Mouse (Mus musculus) heart, embryonic 15.5 days (tissue): ENCODE data around the gene Bckdha. TPM values are rescaled to one million over a fixed set of nuclear protein-coding genes. Genes with fewer than 3 reads are reported as not detected.

ENCODE experiments used
- ATAC-seq: fragments of 200-750 bp; cut with Nextera tagmentation; replicated peaks from 2 replicates; pipeline ENCODE4 v1.8.0; 2017; ENCODE audit warnings: low read depth, moderate TSS enrichment; ENCODE audit not compliant: insufficient number of reproducible peaks, insufficient read depth, low FRiP score
- H3K27ac ChIP-seq: fragments of 300-500 bp; sonication (generic); 2 replicates; pipeline ENCODE4 v1.5.1; 2015; ENCODE audit warnings: mild to moderate bottlenecking, inconsistent platforms
- H3K27me3 ChIP-seq: fragments of 300-500 bp; sonication (generic); 2 replicates; pipeline ENCODE4 v1.6.1; 2015; ENCODE audit warnings: inconsistent platforms
- H3K36me3 ChIP-seq: fragments of 300-500 bp; sonication (generic); 2 replicates; pipeline ENCODE4 v1.6.1; 2015; ENCODE audit warnings: mild to moderate bottlenecking, inconsistent platforms
- H3K4me1 ChIP-seq: fragments of 300-500 bp; sonication (generic); replicated peaks from 2 replicates; pipeline ENCODE4 v1.6.1; 2015; ENCODE audit warnings: inconsistent platforms
- H3K4me2 ChIP-seq: fragments of 300-500 bp; sonication (generic); 2 replicates; pipeline ENCODE4 v1.6.1; 2015; ENCODE audit warnings: inconsistent platforms, mild to moderate bottlenecking, moderate library complexity
- H3K4me3 ChIP-seq: fragments of 300-500 bp; sonication (generic); 2 replicates; pipeline ENCODE4 v1.5.1; 2015; ENCODE audit warnings: mild to moderate bottlenecking, inconsistent platforms
- H3K9ac ChIP-seq: fragments of 300-500 bp; sonication (generic); 2 replicates; pipeline ENCODE4 v1.6.1; 2015; ENCODE audit warnings: mild to moderate bottlenecking, inconsistent platforms
- H3K9me3 ChIP-seq: fragments of 300-500 bp; sonication (generic); replicated peaks from 2 replicates; pipeline ENCODE4 v1.6.1; 2016; ENCODE audit warnings: inconsistent platforms
- WGBS: fragments of 180-500 bp; shearing (Covaris S2); methylation state at CpG from one replicate; pipeline ENCODE4 v1.1.7; 2015; ENCODE audit warnings: mixed read lengths; 5-methylcytosine and 5-hydroxymethylcytosine counted together
- polyA plus RNA-seq: library from polyadenylated mRNA; unstranded; fragments of >200 nt; fragmentation: Nextera tagmentation; extraction: Ambion mirVana; gene quantifications from 2 replicates; pipeline ENCODE4 v1.2.1, GENCODE M21; 2015

Gene Bckdha
- 58.5 and 68.9 TPM in 2 replicates for polyA plus RNA-seq

DNA sequence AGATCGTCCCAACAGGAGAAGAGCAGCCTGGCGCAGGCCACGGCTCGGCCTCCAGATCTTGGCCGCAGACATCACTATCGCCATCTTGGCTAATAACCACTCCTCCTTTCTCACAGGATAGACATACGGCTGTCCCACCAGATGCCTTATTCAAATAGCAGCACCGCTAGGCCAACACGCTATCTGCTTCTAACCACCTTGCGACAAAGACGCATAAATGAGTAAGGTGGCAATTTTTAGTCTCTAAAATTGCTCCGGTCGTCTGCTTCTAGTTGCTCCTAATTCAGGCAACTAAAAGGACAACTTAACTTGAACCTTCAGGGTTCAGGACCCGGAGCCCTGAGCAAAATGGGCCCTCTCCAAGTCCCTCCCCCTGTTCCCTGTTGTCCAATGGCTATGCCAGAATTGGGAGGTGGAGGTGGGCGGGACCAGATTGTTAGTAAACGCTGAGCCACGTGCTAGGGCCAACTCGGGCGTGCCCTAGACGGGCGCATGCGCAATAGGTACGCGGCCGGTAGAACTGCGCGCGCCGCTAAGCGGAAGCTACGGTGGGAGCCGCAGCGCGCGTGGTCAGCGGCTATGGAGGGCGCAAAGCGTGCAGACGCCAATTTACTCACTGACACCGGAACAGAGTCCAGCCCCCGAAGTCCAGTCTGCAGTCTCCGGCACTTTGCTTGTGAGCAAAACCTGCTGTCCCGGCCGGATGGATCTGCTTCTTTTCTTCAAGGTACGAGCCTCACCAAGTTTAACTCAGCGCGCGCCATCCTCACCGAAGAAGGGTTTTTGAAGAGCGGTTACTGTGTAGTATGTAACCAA is at the start of gene Bckdha, which contains the start of gene Exosc5:
TSS of gene Bckdha (minus strand) at position 325 of the 816 bp plus-strand sequence.
TSS of gene Exosc5 (plus strand) at position 508 of the 816 bp plus-strand sequence.
- WGBS, result under 1% methylated on average over 50 of the region's 50 CpGs

DNA sequence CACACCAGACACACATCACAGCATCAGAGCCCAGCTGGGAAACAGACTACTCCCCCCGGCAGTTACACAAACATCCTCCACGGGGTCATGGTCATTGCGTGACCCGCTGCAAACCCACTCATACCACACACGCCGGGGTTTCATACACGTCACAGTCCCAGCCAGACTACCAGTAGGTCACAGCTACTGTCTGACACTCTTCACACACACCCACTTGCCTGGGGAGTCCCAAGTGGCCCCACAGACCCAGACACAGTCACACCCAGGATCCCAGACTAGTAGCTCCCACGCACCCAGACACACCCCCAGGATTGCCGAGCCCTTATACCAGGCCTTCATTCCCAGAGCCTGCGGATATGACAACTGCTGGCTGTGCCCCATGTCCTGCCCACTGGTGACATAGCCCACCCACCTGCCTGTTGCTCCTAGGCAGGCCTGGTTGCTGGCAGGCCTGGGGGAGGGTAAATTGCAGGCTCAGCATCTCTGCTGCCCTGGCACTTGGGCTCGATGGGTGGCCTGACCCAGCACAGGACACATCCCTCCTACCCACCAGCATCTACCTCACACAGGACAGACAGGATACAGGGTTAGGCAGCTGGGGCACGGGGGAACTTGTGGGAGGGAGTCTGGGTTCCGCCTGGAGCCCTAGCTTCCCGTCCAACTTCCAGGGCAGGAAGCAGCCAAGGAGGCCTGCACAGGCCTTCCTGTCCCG is 49.0 kb upstream of the Bckdha start:
- 42% methylated on average over 15 of the region's 15 CpGs for WGBS
- Histone ChIP-seq H3K9me3 (no peaks in the 10 kb centered on the region), H3K27me3 (no peaks in the 10 kb centered on the region), H3K4me3 (no peak overlapping the region), H3K9ac (no peak overlapping the region; the same call in 1 of the 2 replicates), H3K27ac (peak overlapping the region; percentile 81), H3K36me3 (peaks cover 4% of the 10 kb centered on the region; the same call in 1 of the 2 replicates), H3K4me2 (peak overlapping the region; percentile 18), H3K4me1 (peaks cover 78% of the 10 kb centered on the region)
- peak; percentile 47 for ATAC-seq

More for the DNA sequence above, at the start of gene Bckdha, which contains the start of gene Exosc5:
- Histone ChIP-seq H3K9me3 (no peaks in the 10 kb centered on the region), H3K4me3 (peak within 1 kb of the TSS; percentile 84), H3K9ac (peak within 1 kb of the TSS; percentile 77), H3K36me3 (no peaks in the 10 kb centered on the region), H3K4me1 (peaks cover 23% of the 10 kb centered on the region), H3K27ac (peak within 1 kb of the TSS; percentile 81), H3K27me3 (no peaks in the 10 kb centered on the region), H3K4me2 (peak within 1 kb of the TSS; percentile 74)
- peak; percentile 99 for ATAC-seq

DNA sequence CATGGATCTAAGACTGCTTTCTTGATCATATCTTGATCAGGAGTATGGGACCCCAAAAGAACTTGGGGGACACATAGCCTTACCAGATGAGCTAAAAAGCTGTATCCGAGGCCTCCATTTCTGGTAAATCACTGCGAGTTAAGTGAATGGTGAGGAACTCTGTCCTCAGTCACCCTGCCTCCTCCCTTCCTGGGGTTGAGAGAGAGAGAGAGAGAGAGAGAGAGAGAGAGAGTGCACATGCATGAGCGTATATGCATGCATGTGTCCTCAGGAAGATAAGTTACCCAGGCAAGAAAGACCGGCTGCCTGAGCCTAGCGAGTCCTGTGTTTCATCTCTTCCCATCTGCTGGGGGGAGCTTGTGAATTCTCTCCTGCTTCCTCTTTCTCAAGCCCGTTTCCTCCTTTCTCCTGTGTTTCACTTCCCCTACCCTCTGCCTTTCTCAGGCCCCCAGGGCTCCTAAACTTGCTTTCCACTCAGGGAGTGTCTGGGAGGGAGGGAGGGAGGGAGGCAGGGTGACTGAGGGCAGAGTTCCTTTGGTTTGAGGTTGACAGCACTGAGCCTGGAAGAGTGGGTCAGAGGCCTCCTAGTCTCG is 47.9 kb upstream of the Bckdha start:
- 48% methylated on average over 7 of the region's 7 CpGs for WGBS
- Histone ChIP-seq H3K9ac (no peak overlapping the region), H3K9me3 (no peaks in the 10 kb centered on the region), H3K27ac (peak overlapping the region; percentile 81), H3K4me3 (no peak overlapping the region), H3K4me1 (peaks cover 68% of the 10 kb centered on the region), H3K27me3 (no peaks in the 10 kb centered on the region), H3K4me2 (no peak overlapping the region), H3K36me3 (0 out of 2 replicates have a peak, but pooled peaks cover 6% of the 10 kb centered on the region)
- no peak for ATAC-seq

DNA sequence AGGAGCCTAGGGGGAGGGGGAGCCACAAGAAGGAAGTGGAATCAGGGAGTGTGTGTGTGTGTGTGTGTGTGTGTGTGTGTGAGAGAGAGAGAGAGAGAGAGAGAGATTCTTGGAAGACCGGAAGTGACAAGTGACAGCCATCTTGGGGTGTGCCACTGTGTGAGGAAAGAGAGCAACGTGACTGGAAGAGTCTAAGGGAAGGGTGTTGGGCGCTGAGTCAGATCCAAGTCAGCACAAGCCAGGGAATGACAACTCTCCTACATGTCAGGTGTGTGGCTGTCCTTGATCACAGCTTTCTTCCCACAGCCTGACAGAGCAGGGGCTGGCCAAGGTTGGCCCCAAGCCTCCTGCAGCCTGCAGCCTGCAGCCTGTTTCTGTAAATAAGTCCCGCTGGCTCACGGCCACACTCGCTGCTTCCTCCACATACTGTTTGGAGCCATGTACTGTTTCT is 47.0 kb upstream of the Bckdha start:
- Histone ChIP-seq H3K9ac (no peak overlapping the region), H3K27me3 (no peaks in the 10 kb centered on the region), H3K27ac (peak overlapping the region; percentile 81), H3K9me3 (no peaks in the 10 kb centered on the region), H3K36me3 (peaks cover 9% of the 10 kb centered on the region; the same call in 1 of the 2 replicates), H3K4me3 (no peak overlapping the region), H3K4me1 (peaks cover 59% of the 10 kb centered on the region), H3K4me2 (0 out of 2 replicates have a peak overlapping the region, but pooled peaks have one; percentile 3)
- 44% methylated on average over 6 of the region's 6 CpGs for WGBS
- 0 out of 2 replicates have a peak, but pooled peaks have one; percentile 7 for ATAC-seq

DNA sequence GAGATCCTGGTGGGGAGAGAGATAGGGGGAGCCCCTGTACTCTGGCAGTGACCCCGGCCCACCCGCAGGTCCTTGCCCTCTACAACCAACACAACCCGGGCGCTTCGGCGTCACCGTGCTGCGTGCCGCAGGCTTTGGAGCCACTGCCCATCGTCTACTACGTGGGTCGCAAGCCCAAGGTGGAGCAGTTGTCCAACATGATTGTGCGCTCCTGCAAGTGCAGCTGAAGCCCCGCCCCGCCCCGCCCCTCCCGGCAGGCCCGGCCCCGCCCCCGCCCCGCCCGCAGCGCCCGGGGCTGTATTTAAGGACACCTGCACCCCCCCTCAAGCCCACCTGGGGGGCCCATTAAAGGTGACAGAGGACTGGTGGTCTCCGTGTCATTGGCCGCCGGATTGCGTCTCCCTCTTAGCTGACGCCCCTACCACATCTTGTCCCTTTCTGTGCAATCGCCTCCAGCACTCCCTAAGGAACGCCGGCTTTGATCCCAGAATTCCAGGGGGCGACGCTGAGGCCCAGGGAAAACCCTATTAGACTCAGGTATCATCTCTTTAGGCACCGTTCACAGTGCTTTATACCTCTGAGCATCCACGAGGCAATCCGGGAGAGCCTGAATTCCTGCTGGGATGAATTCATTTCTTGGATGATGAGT is 46.1 kb upstream of the Bckdha start:
- ATAC-seq, result no peak
- Histone ChIP-seq H3K4me1 (peaks cover 49% of the 10 kb centered on the region), H3K27me3 (no peaks in the 10 kb centered on the region), H3K9me3 (no peaks in the 10 kb centered on the region), H3K4me3 (peak overlapping the region; percentile 33), H3K4me2 (peak overlapping the region; percentile 62), H3K36me3 (peaks cover 12% of the 10 kb centered on the region; the same call in 1 of the 2 replicates), H3K9ac (no peak overlapping the region), H3K27ac (peak overlapping the region; percentile 38; the same call in 1 of the 2 replicates)
- WGBS, result 14% methylated on average over 37 of the region's 37 CpGs

DNA sequence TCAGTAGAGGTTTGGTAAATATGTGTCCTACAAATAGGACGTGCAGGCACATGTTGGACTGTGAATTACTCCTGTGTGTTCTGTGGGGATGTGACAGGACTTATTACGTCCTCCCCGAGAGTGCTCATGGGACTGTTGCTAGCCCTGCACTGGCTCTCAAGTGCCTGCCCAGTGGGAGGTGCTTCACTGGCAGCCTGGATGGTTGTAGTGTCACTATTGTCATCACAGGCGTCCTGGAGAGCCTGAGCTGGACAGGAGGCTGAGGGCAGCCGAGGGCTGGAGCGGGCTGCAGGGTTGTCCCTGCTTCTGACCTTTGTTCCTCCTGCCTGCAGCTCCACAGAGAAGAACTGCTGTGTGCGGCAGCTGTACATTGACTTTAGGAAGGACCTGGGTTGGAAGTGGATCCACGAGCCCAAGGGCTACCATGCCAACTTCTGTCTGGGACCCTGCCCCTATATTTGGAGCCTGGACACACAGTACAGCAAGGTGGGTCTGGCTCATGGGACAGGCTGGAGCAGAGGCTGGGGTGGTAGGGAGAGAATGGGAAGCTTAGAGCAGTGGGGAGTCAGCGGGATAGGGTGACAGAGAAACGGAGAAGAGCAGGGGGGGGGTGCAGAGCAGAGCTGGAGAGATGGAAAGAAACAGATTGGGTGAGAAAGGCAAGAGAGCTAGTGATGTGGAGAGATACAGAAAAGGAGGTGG is 45.2 kb upstream of the Bckdha start:
- no peak overlapping the region for H3K4me3 ChIP-seq
- H3K36me3 ChIP-seq, result peaks cover 12% of the 10 kb centered on the region; the same call in 1 of the 2 replicates
- peak overlapping the region; percentile 62 for H3K4me2 ChIP-seq
- H3K9ac ChIP-seq, result no peak overlapping the region
- H3K4me1 ChIP-seq, result peaks cover 45% of the 10 kb centered on the region
- WGBS, result 24% methylated on average over 10 of the region's 10 CpGs
- ATAC-seq, result no peak
- H3K27me3 ChIP-seq, result no peaks in the 10 kb centered on the region
- no peaks in the 10 kb centered on the region for H3K9me3 ChIP-seq
- no peak overlapping the region for H3K27ac ChIP-seq

DNA sequence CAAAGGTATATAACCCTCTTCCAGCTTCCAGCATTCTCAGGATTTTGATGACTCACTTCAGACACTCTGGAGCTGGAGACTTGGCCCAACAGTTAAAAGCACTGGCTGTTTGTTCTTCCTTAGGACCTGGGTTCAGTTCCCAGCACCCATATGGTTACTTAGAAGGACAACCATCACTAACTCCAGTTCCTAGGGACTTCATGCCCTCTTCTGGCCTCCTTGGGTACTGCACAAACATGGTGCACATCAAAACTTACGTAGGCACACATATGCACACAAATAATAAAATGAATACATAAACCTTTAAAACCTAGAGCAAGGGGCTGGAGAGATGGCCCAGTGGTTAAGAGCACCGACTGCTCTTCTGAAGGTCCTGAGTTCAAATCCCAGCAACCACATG is 43.6 kb upstream of the Bckdha start:
- peaks cover 12% of the 10 kb centered on the region; the same call in 1 of the 2 replicates for H3K36me3 ChIP-seq
- WGBS, result 87% methylated on average over 2 of the region's 2 CpGs
- H3K4me2 ChIP-seq, result no peak overlapping the region
- no peak overlapping the region for H3K27ac ChIP-seq
- no peaks in the 10 kb centered on the region for H3K27me3 ChIP-seq
- no peaks in the 10 kb centered on the region for H3K9me3 ChIP-seq
- peaks cover 37% of the 10 kb centered on the region for H3K4me1 ChIP-seq
- H3K9ac ChIP-seq, result no peak overlapping the region
- no peak overlapping the region for H3K4me3 ChIP-seq
- no peak for ATAC-seq

DNA sequence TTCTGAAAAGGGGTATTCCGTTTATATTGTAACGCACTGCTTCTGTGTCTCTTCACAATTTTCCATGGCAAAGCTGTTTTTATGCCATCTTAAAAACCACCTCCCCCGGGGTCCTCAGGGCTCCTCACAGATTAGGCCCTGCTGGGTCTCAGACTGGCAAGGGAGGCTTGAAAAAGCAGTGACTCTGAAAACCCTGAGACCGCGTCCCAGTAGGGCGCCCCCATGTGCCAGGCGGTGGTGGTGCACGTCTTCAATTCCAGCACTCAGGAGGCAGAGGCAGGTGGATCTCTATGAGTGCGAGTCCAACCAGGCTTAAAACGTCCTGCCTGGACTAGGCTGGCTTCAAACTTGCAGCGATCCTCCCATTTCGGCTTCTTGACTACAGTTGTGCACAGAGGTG is 42.0 kb upstream of the Bckdha start:
- Histone ChIP-seq H3K27ac (no peak overlapping the region), H3K9me3 (no peaks in the 10 kb centered on the region), H3K27me3 (no peaks in the 10 kb centered on the region), H3K4me3 (no peak overlapping the region), H3K9ac (no peak overlapping the region), H3K4me1 (peaks cover 25% of the 10 kb centered on the region), H3K36me3 (peaks cover 17% of the 10 kb centered on the region; the same call in 1 of the 2 replicates), H3K4me2 (no peak overlapping the region)
- 73% methylated on average over 12 of the region's 12 CpGs for WGBS
- ATAC-seq, result no peak

DNA sequence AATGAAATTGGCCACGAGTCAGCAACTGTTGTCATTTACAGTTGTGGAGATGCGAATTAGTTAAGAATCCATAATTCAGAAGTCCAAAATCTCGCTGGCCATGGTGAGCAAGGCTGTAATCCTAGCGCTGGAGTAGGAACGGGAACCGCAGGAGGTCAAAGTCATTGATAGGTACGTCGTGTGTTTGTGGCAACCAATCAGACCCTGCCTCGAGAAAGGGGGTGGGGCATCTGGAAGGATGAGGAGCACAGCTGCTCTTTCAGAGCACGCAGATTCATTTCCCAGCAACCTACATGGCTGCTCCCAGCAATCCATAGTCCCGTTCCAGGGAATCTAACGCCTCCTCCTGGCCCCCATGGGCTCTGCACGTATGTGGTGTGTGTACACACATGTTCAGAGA is 41.1 kb upstream of the Bckdha start:
- Histone ChIP-seq H3K9me3 (no peaks in the 10 kb centered on the region), H3K27ac (no peak overlapping the region), H3K36me3 (peaks cover 17% of the 10 kb centered on the region; the same call in 1 of the 2 replicates), H3K4me3 (no peak overlapping the region), H3K4me2 (no peak overlapping the region), H3K4me1 (peaks cover 16% of the 10 kb centered on the region), H3K27me3 (no peaks in the 10 kb centered on the region), H3K9ac (no peak overlapping the region)
- 61% methylated on average over 13 of the region's 13 CpGs for WGBS
- ATAC-seq, result no peak

DNA sequence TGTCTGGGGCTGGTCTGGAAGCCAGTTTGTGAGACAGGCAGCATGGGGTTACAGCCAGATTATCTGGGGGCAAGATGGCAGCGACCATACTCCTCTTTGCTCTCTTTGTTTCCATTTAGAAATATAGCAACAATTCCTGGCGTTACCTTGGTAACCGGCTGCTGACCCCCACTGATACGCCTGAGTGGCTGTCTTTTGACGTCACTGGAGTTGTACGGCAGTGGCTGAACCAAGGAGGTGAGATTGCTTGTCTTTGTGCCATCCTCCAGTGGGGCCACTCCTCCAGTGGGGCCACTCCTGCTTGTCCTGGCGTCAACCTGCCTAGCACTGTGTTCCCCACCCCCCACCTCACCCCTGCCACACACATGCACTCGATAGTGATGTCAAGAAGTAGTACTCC is 35.3 kb upstream of the Bckdha start:
- Histone ChIP-seq H3K4me1 (peaks cover 9% of the 10 kb centered on the region), H3K4me3 (no peak overlapping the region), H3K9ac (no peak overlapping the region), H3K4me2 (no peak overlapping the region), H3K36me3 (peaks cover 4% of the 10 kb centered on the region; the same call in 1 of the 2 replicates), H3K9me3 (no peaks in the 10 kb centered on the region), H3K27ac (no peak overlapping the region), H3K27me3 (peaks cover 11% of the 10 kb centered on the region; the same call in 1 of the 2 replicates)
- no peak for ATAC-seq
- WGBS, result 72% methylated on average over 8 of the region's 8 CpGs
